Comparison of ENCODE assay signal across 11 mouse cellular contexts in genomic region chr13:34973149-34973548, GRCm38 (mm10). TPM values are rescaled to one million over a fixed set of nuclear protein-coding genes. Genes with fewer than 3 reads are reported as not detected.
A peak's percentile ranks its signal among the peaks of the same experiment; 100 is the strongest.
DNase-seq lines count a peak whose midpoint lies in the region; ATAC-seq and TF ChIP-seq lines count a peak whose summit lies in the region.
"Had no signal": no experiment of that assay in that cellular context is flagged by ENCODE, and none has a peak within 500 bp of the region (broad histone marks: within the 10 kb centered on the region; RNA-seq: fewer than 3 reads in every experiment).

No protein-coding gene starts in this region.

- WGBS in lung, postnatal 0 days = 42% methylated on average over 1 of the region's 1 CpGs
- WGBS in small intestine, adult 2 months = 11% methylated on average over 1 of the region's 1 CpGs

- H3K4me1 ChIP-seq in lung, postnatal 0 days (ENCODE audit: insufficient read depth, low read depth, low read length) = no peaks in the 10 kb centered on the region
- no peaks in the 10 kb centered on the region for H3K4me1 ChIP-seq in small intestine, adult 2 months (ENCODE audit: control insufficient read depth, insufficient read depth, insufficient read length, low read length)
- H3K4me1 ChIP-seq: embryonic facial prominence, embryonic 12.5 days had no signal

- no peaks in the 10 kb centered on the region for H3K9me3 ChIP-seq in lung, postnatal 0 days (ENCODE audit: low read length)
- H3K9me3 ChIP-seq: embryonic facial prominence, embryonic 12.5 days had no signal

- H3K27me3 ChIP-seq in lung, postnatal 0 days (replicated peaks; ENCODE audit: insufficient read depth, low read length) = no peaks in the 10 kb centered on the region
- no peaks in the 10 kb centered on the region for H3K27me3 ChIP-seq in small intestine, adult 2 months (ENCODE audit: control insufficient read depth, insufficient read depth, low read length)
- H3K27me3 ChIP-seq: embryonic facial prominence, embryonic 12.5 days had no signal

- H3K27ac ChIP-seq in lung, postnatal 0 days (ENCODE audit: low read length) = no peak overlapping the region
- no peak overlapping the region for H3K27ac ChIP-seq in small intestine, adult 2 months (ENCODE audit: insufficient read depth, low read depth, low read length)
- H3K27ac ChIP-seq: embryonic facial prominence, embryonic 12.5 days had no signal

- DNase-seq in frontal cortex, postnatal 25 days (ENCODE audit: low spot score in 2 of 2) = no peak
- DNase-seq in lung, postnatal 0 days (ENCODE audit: low spot score) = peak; percentile 61
- no peak for DNase-seq in lung, adult 18-20 months
- DNase-seq in embryo, embryonic 10 days (ENCODE audit: low spot score) = peak; percentile 74
- no peak for DNase-seq in gastrocnemius, postnatal 36 days
- no peak for DNase-seq in right cerebral cortex, postnatal 4 days

- ATAC-seq in frontal cortex, adult (ENCODE audit: low TSS enrichment) = 0 out of 2 replicates have a peak, but pooled peaks have one; percentile 59
- ATAC-seq in lung, postnatal 0 days = no peak
- ATAC-seq: hindbrain, embryonic 16.5 days had no signal

- peaks cover 9% of the 10 kb centered on the region; the same call in 1 of the 2 replicates for H3K36me3 ChIP-seq in lung, postnatal 0 days (ENCODE audit: insufficient read depth, low read length)
- peaks cover 13% of the 10 kb centered on the region for H3K36me3 ChIP-seq in small intestine, adult 2 months (ENCODE audit: control insufficient read depth, insufficient read depth, low read length)

- TF ChIP-seq POLR2A in small intestine, adult 2 months (IDR thresholded peaks at IDR 0.05; ENCODE audit: low read depth, low read length) = no peak

- peak; percentile 68 for TF ChIP-seq CTCF in lung, postnatal 0 days (IDR thresholded peaks at IDR 0.05)
- peak; percentile 32; the same call in 1 of the 2 replicates for TF ChIP-seq CTCF in small intestine, adult 2 months (IDR thresholded peaks at IDR 0.05; ENCODE audit: extremely low read depth, insufficient read length, insufficient replicate concordance, low read depth, low read length)

- no peak overlapping the region for H3K4me2 ChIP-seq in lung, postnatal 0 days (replicated peaks; ENCODE audit: low read depth, low read length)
- H3K4me2 ChIP-seq: embryonic facial prominence, embryonic 12.5 days had no signal

- intact Hi-C loops in gastrocnemius, postnatal 36 days (cut with DNase I) = loop anchor here (5.0 kb wide), 1 partner anchor 331 kb away; no protein-coding TSS in a partner anchor

- TF ChIP-seq EP300 in lung, postnatal 0 days (IDR thresholded peaks at IDR 0.05) = no peak

- no peak overlapping the region for H3K4me3 ChIP-seq in lung, postnatal 0 days (ENCODE audit: low read depth, low read length)
- H3K4me3 ChIP-seq in small intestine, adult 2 months (ENCODE audit: low read depth, low read length) = no peak overlapping the region
- H3K4me3 ChIP-seq: embryonic facial prominence, embryonic 12.5 days had no signal

- H3K9ac ChIP-seq in lung, postnatal 0 days (replicated peaks; ENCODE audit: low read depth) = no peak overlapping the region
- H3K9ac ChIP-seq: embryonic facial prominence, embryonic 12.5 days had no signal

RNA-seq across cellular contexts. Expression of gene Eci3, which starts 9.5 kb away (rescaled TPM):
- polyA plus RNA-seq in lung, postnatal 0 days (2015; fragmentation: Nextera tagmentation; extraction: Ambion mirVana) = 0.23 and 0.46 TPM in 2 replicates
- 1.8 and 4.9 TPM in 2 replicates for polyA plus RNA-seq in small intestine, adult 2 months (2012; rRNA removed)
- total RNA-seq in gastrocnemius, postnatal 36 days (2021) = 1 to 10 TPM in 1 of 2 experiments, under 1 TPM in 1; 0.47 to 1.1 TPM

RNA-seq across cellular contexts. Expression of gene 4933417A18Rik, which starts 48.9 kb away (rescaled TPM):
- not detected in 2 replicates for polyA plus RNA-seq in lung, postnatal 0 days (2015; fragmentation: Nextera tagmentation; extraction: Ambion mirVana)
- polyA plus RNA-seq in small intestine, adult 2 months (2012; rRNA removed) = not detected in 2 replicates
- total RNA-seq in gastrocnemius, postnatal 36 days (2021) = not detected
- polyA plus RNA-seq: embryonic facial prominence, embryonic 12.5 days; hindbrain, embryonic 16.5 days; lung, embryonic 16.5 days had no signal

RNA-seq across cellular contexts. Expression of gene Fam217a, which starts 49.0 kb away (rescaled TPM):
- polyA plus RNA-seq in lung, postnatal 0 days (2015; fragmentation: Nextera tagmentation; extraction: Ambion mirVana) = 1.8 and 2.1 TPM in 2 replicates
- not detected in 2 replicates for polyA plus RNA-seq in small intestine, adult 2 months (2012; rRNA removed)
- total RNA-seq in gastrocnemius, postnatal 36 days (2021) = under 1 TPM in 1 of 2 experiments, not detected in 1; 0.15 TPM

RNA-seq across cellular contexts. Expression of gene Eci2, which starts 53.7 kb away (rescaled TPM):
- polyA plus RNA-seq in lung, postnatal 0 days (2015; fragmentation: Nextera tagmentation; extraction: Ambion mirVana) = 133 and 150 TPM in 2 replicates
- 8.6 and 14.9 TPM in 2 replicates for polyA plus RNA-seq in small intestine, adult 2 months (2012; rRNA removed)
- total RNA-seq in gastrocnemius, postnatal 36 days (2021) = 100 to 1,000 TPM in 1 of 2 experiments, 10 to 100 TPM in 1; 78.0 to 103 TPM

Comparison
In these comparisons a context has a peak if more than half of its experiments do, and no peak if none do; other contexts are left out.
1. DNase-seq: peak in lung, postnatal 0 days (single experiment) and embryo, embryonic 10 days (single experiment); none in frontal cortex, postnatal 25 days (0 of 2), lung, adult 18-20 months (0 of 2), gastrocnemius, postnatal 36 days (0 of 2) and right cerebral cortex, postnatal 4 days (single experiment).